Mouse (Mus musculus) 3134 (cell line): ENCODE data around the gene Dennd2c.
A peak's percentile ranks its signal among the peaks of the same experiment; 100 is the strongest.

Experiments
- DNase-seq: peaks from one replicate; pipeline ENCODE4 v3.0.0-alpha.2; 2011; ENCODE audit warnings: low spot score; ENCODE audit not compliant: insufficient read length; ENCODE audit errors: extremely low read depth

The Dennd2c gene

GRCm38 (mm10) chr3:103102454-103103390 lies at the start of gene Dennd2c:
Gene Dennd2c (plus strand): TSS chr3:103102604.
- DNase-seq: peak; percentile 96

- DNase-seq: no peak
These were observed 46.3 kb upstream of the Dennd2c start for GRCm38 (mm10) chr3:103056016-103056595.

- no peak for DNase-seq
These were observed 44.7 kb upstream of the Dennd2c start for GRCm38 (mm10) chr3:103057752-103058151.

- DNase-seq: peak; percentile 94
These were observed 43.9 kb upstream of the Dennd2c start, which contains the start of gene Nras for GRCm38 (mm10) chr3:103058207-103059157. Gene Nras (plus strand): TSS chr3:103058285.

- DNase-seq: no peak
These were observed 35.5 kb upstream of the Dennd2c start for GRCm38 (mm10) chr3:103066927-103067326.

- DNase-seq: no peak
These were observed 33.4 kb upstream of the Dennd2c start for GRCm38 (mm10) chr3:103068971-103069370.

GRCm38 (mm10) chr3:103073771-103074170 lies 28.6 kb upstream of the Dennd2c start, which contains the start of gene Ampd1:
Gene Ampd1 (plus strand): TSS chr3:103074014.
- DNase-seq: no peak

GRCm38 (mm10) chr3:103075871-103076270 lies 26.5 kb upstream of the Dennd2c start:
- no peak for DNase-seq

- DNase-seq: no peak
These were observed 25.9 kb upstream of the Dennd2c start for GRCm38 (mm10) chr3:103076476-103076875.

- DNase-seq: no peak
These were observed 23.1 kb upstream of the Dennd2c start for GRCm38 (mm10) chr3:103079301-103079700.

- DNase-seq: peak; percentile 47
These were observed 21.4 kb upstream of the Dennd2c start for GRCm38 (mm10) chr3:103081051-103081450.

GRCm38 (mm10) chr3:103081861-103082453 lies 20.4 kb upstream of the Dennd2c start:
- DNase-seq: no peak

GRCm38 (mm10) chr3:103082761-103083160 lies 19.6 kb upstream of the Dennd2c start:
- no peak for DNase-seq

GRCm38 (mm10) chr3:103085986-103086385 lies 16.4 kb upstream of the Dennd2c start:
- no peak for DNase-seq

- DNase-seq: no peak
These were observed 10.7 kb upstream of the Dennd2c start for GRCm38 (mm10) chr3:103091753-103092152.

- peak; percentile 10 for DNase-seq
These were observed 3.7 kb upstream of the Dennd2c start for GRCm38 (mm10) chr3:103098662-103099061.

- no peak for DNase-seq
These were observed 2.7 kb upstream of the Dennd2c start for GRCm38 (mm10) chr3:103099667-103100066.

- peak; percentile 31 for DNase-seq
These were observed 1.7 kb upstream of the Dennd2c start for GRCm38 (mm10) chr3:103100735-103101134.

GRCm38 (mm10) chr3:103101194-103101593 lies 1.2 kb upstream of the Dennd2c start:
- no peak for DNase-seq

- no peak for DNase-seq
These were observed 495 bp upstream of the Dennd2c start for GRCm38 (mm10) chr3:103101909-103102308.
